Mouse (Mus musculus): ENCODE measurements around the gene Mast3. TPM values are rescaled to one million over a fixed set of nuclear protein-coding genes. Genes with fewer than 3 reads are reported as not detected.

The Mast3 gene
- polyA plus RNA-seq, 1 experiment from 2014 or later = 5.0 TPM

DNA sequence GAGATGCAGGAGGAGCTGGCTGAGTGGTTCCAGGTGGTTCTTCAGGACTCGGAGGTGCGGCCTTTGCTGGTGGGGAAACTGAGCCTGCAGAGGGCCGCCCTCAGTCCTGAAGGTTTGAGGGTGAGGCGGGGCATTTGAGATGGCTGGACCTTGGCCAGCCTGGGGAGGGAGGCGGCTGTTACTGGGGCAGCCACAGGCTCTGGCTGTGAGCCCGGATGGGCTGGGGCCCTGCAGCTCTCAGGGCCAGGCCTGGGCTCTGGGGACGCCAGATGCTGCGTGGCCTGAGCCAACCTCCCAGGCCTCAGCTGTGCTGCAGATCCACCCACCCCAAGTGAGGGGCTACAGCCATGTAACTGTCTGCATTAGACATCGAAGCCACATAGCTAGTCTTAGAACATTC, 31.0 kb downstream of the Mast3 start:
- peak overlapping the region; percentile 29; the same call in 1 of the 2 replicates for H3K9ac ChIP-seq
- peak overlapping the region; percentile 13; the same call in 1 of the 2 replicates for H3K4me2 ChIP-seq
- 34% methylated on average over 9 of the region's 9 CpGs for WGBS
- H3K4me3 ChIP-seq = no peak overlapping the region
- no peaks in the 10 kb centered on the region for H3K9me3 ChIP-seq (replicated peaks)
- peaks cover 34% of the 10 kb centered on the region for H3K36me3 ChIP-seq
- H3K27me3 ChIP-seq = no peaks in the 10 kb centered on the region
- 0 out of 2 replicates have a peak, but pooled peaks have one; percentile 13 for ATAC-seq (replicated peaks; ENCODE audit: insufficient number of reproducible peaks, insufficient read depth, low FRiP score, low read depth)
- H3K27ac ChIP-seq = peak overlapping the region; percentile 75
- H3K4me1 ChIP-seq (replicated peaks) = peaks cover 49% of the 10 kb centered on the region

DNA sequence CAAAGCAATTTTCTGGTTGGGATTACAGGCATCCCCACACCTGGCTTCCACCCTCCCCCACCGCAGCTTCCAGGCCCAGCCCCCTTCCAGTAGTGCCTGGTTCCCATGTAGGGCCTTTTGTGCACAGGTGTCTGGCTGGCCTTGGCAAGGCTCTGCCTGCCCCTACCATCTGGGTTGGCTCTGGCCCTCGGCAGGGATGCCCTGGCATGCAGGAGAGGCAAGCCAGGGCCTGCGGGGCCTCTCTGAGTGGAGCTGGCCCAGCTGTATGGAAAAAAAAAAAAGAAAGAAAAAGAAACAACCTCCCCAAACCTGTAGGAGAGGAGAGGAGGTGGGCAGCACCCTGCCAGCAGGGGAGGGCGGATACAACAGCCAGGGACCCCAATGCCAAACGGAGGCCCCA, 31.4 kb downstream of the Mast3 start:
- H3K36me3 ChIP-seq = peaks cover 36% of the 10 kb centered on the region
- no peak for ATAC-seq (replicated peaks; ENCODE audit: insufficient number of reproducible peaks, insufficient read depth, low FRiP score, low read depth)
- H3K4me3 ChIP-seq = no peak overlapping the region
- 0 out of 2 replicates have a peak overlapping the region, but pooled peaks have one; percentile 6 for H3K9ac ChIP-seq
- H3K27ac ChIP-seq = peak overlapping the region; percentile 75
- H3K4me1 ChIP-seq (replicated peaks) = peaks cover 46% of the 10 kb centered on the region
- no peaks in the 10 kb centered on the region for H3K27me3 ChIP-seq
- no peaks in the 10 kb centered on the region for H3K9me3 ChIP-seq (replicated peaks)
- peak overlapping the region; percentile 13; the same call in 1 of the 2 replicates for H3K4me2 ChIP-seq
- 73% methylated on average over 5 of the region's 5 CpGs for WGBS

DNA sequence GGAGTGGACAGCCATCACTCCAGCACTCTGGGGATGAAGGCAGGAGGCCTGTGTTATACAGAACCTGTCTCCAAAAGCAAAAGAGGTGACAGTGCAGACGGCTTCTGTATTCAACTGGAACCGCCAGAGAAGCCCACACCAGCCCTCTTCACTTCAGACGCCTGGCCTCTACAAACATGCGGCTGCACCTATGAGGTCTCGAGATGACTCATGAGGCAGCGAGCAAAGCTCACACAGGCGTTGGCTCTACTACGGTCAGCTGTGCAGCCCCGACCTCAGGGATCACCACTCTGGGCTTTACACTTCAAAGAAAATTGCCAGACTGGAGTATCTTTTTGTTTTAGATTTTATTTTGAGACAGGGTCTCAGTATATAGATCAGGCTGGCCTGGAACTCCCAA, 32.0 kb downstream of the Mast3 start:
- no peak overlapping the region for H3K9ac ChIP-seq
- H3K4me1 ChIP-seq (replicated peaks) = peaks cover 41% of the 10 kb centered on the region
- no peaks in the 10 kb centered on the region for H3K9me3 ChIP-seq (replicated peaks)
- H3K36me3 ChIP-seq = peaks cover 39% of the 10 kb centered on the region
- no peak overlapping the region for H3K4me3 ChIP-seq
- no peaks in the 10 kb centered on the region for H3K27me3 ChIP-seq
- ATAC-seq (replicated peaks; ENCODE audit: insufficient number of reproducible peaks, insufficient read depth, low FRiP score, low read depth) = no peak
- no peak overlapping the region for H3K4me2 ChIP-seq
- 77% methylated on average over 9 of the region's 9 CpGs for WGBS
- no peak overlapping the region for H3K27ac ChIP-seq

DNA sequence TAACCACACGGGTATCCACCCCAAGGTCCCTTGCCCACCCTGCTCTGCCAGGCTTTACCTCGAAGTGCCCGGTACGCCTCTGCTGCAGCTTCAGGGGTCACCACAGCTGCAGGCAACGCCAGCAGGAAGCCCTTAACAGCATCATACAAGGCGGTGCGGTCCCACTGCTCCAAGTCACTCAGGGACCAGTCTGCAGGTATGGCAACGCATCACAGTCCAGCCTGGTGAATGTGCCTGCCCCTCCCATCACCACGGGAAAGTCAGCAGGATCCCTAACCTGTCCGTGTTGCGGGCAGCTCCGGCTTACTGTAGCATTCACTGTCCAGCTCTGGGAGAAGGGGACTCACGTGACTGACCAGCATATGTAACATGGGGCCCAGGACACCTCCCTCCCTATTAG, 32.8 kb downstream of the Mast3 start:
- Histone ChIP-seq H3K9ac (no peak overlapping the region), H3K4me2 (no peak overlapping the region), H3K9me3 (replicated peaks) (no peaks in the 10 kb centered on the region), H3K4me3 (no peak overlapping the region), H3K27ac (no peak overlapping the region), H3K27me3 (no peaks in the 10 kb centered on the region), H3K4me1 (replicated peaks) (peaks cover 38% of the 10 kb centered on the region), H3K36me3 (peaks cover 39% of the 10 kb centered on the region)
- no peak for ATAC-seq (replicated peaks; ENCODE audit: insufficient number of reproducible peaks, insufficient read depth, low FRiP score, low read depth)
- 93% methylated on average over 13 of the region's 13 CpGs for WGBS

DNA sequence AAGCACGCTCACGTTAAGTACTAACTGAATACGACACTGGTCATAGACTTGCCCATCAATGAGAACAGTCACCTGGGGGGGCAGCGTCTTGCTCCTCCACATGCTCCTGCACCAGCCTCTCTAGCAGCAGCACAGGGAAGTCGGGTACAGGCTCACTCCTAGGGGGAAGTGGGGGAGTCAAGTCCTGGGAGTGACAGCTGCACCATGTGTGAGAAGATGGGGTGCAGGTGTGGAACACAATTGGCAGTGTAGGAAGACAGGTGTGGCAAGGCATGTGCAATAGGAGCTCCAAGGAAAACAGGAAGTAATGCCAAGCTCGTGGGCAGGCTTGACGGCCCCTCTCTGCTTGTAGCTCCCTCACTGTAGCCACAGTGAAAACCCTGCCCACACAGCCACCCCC, 33.6 kb downstream of the Mast3 start:
- Histone ChIP-seq H3K4me2 (no peak overlapping the region), H3K27me3 (no peaks in the 10 kb centered on the region), H3K9ac (no peak overlapping the region), H3K4me1 (replicated peaks) (peaks cover 46% of the 10 kb centered on the region), H3K36me3 (peaks cover 39% of the 10 kb centered on the region), H3K4me3 (no peak overlapping the region), H3K27ac (no peak overlapping the region), H3K9me3 (replicated peaks) (no peaks in the 10 kb centered on the region)
- ATAC-seq (replicated peaks; ENCODE audit: insufficient number of reproducible peaks, insufficient read depth, low FRiP score, low read depth) = no peak
- 80% methylated on average over 7 of the region's 7 CpGs for WGBS

DNA sequence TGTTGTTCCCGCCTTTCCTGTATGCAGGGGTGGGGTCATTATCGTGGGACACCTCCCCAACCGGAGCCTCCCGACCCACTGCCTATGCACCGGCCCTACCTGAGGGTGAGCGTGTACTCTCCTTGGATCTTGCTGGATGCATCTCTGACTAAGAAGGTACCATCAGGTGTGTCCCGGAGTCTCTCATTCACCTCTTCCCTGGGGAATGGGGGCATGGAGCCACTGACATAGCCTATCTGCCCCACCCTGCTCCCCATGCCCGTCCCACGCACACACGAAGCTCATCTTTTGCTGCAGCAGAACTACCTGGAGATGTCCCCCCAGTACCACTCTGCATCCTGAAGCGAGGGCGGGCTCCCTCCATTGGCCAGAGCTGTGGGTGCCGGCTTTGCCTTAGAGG, 34.1 kb downstream of the Mast3 start:
- Histone ChIP-seq H3K4me1 (replicated peaks) (peaks cover 46% of the 10 kb centered on the region), H3K27ac (no peak overlapping the region), H3K36me3 (peaks cover 39% of the 10 kb centered on the region), H3K9me3 (replicated peaks) (no peaks in the 10 kb centered on the region), H3K4me3 (no peak overlapping the region), H3K9ac (no peak overlapping the region), H3K4me2 (no peak overlapping the region), H3K27me3 (no peaks in the 10 kb centered on the region)
- 95% methylated on average over 13 of the region's 13 CpGs for WGBS
- no peak for ATAC-seq (replicated peaks; ENCODE audit: insufficient number of reproducible peaks, insufficient read depth, low FRiP score, low read depth)

DNA sequence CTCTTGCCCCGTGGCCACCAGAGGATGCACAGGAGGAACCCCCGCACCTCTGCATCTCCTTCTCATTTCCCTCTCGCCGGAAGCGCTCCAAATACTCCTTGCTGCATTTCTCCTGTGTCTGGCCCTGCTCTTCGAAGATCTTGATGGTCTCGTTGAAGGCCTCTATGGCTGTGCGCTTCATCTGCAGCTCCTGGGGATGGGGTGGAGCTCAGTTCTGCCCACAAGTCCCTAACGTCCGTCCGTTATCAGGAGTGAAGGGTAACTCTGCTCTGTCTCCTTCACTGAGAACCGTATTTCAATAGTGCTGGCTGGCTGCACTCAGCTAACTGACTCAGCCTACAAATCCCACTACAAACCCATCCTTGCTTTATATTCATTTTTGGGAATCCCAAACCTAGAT, 35.0 kb downstream of the Mast3 start:
- H3K4me2 ChIP-seq = no peak overlapping the region
- WGBS = 69% methylated on average over 12 of the region's 12 CpGs
- H3K9ac ChIP-seq = no peak overlapping the region
- H3K27me3 ChIP-seq = no peaks in the 10 kb centered on the region
- H3K4me3 ChIP-seq = no peak overlapping the region
- H3K9me3 ChIP-seq (replicated peaks) = no peaks in the 10 kb centered on the region
- peaks cover 42% of the 10 kb centered on the region for H3K4me1 ChIP-seq (replicated peaks)
- no peak for ATAC-seq (replicated peaks; ENCODE audit: insufficient number of reproducible peaks, insufficient read depth, low FRiP score, low read depth)
- H3K36me3 ChIP-seq = peaks cover 39% of the 10 kb centered on the region
- H3K27ac ChIP-seq = no peak overlapping the region

DNA sequence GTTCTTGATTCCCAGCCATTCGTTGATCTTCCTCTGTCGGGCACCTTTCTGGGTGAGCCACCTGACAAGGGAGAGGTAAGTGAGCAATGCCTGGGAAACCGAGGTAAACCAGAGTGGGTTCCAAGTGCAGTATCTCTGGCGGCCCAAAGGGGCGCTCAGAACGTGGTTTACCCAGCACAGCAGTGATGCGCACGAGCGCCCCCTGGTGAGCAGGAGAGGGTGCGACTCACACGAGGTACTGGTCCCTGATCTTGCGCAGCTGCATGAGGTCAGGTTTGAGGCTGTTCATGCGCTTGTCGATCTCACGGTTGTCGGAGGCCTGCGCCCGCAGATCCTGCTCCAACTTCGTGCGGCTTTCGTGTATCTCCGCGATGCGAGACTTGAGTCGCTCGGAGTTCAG, 35.5 kb downstream of the Mast3 start:
- Histone ChIP-seq H3K9me3 (replicated peaks) (no peaks in the 10 kb centered on the region), H3K4me2 (no peak overlapping the region), H3K27ac (no peak overlapping the region), H3K4me3 (no peak overlapping the region), H3K27me3 (no peaks in the 10 kb centered on the region), H3K9ac (no peak overlapping the region), H3K4me1 (replicated peaks) (peaks cover 37% of the 10 kb centered on the region), H3K36me3 (peaks cover 38% of the 10 kb centered on the region)
- 4% methylated on average over 26 of the region's 26 CpGs for WGBS
- ATAC-seq (replicated peaks; ENCODE audit: insufficient number of reproducible peaks, insufficient read depth, low FRiP score, low read depth) = peak; percentile 47

DNA sequence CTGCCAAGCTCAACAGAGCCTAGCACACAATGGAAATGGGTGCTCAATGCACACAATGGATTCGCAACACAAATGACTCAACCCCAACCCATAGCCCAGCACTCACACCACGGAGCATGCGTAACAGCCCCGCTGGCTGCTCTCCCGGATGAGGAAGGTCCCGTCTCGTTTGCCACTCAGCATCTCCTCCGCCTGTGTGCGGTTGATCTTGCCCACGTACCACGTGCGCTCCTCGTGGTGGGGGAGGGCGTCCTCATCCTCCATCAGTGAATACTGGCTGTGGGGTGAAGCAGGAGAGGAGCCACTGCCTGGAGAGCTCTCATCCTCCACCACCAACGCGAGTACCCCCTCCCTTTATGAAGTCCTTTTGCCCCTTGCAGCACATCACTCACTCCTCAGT, 35.9 kb downstream of the Mast3 start:
- Histone ChIP-seq H3K36me3 (peaks cover 35% of the 10 kb centered on the region), H3K4me2 (no peak overlapping the region), H3K9ac (no peak overlapping the region), H3K4me3 (no peak overlapping the region), H3K27me3 (no peaks in the 10 kb centered on the region), H3K4me1 (replicated peaks) (peaks cover 33% of the 10 kb centered on the region), H3K9me3 (replicated peaks) (no peaks in the 10 kb centered on the region), H3K27ac (no peak overlapping the region)
- no peak for ATAC-seq (replicated peaks; ENCODE audit: insufficient number of reproducible peaks, insufficient read depth, low FRiP score, low read depth)
- WGBS = 78% methylated on average over 16 of the region's 16 CpGs

DNA sequence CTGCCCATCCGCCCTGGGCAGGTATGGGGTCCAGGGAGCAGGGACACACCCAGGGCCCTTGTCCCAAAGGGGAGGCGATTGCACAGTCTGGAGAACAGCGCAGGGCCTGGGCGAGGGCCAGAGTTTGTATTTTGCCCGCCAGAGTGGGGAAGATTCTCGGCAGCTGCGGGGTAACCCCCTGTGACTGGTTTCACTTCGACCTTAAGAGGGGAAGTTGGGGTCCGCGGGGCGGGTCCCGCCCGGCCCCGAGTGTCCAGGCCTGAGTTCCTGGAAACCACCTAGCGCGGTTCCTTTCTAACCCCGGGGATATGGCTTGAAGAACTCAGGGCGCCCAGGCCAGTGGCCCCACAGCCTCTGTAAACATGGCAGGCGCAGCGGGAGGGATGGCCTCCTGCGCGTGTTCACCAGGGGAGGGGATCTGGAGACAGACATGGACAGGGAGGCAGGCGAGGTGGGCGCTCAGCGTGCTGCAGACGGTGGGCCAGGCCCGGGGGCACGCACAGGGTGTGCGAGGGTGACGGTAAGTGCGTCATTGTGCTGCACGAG, 36.5 kb downstream of the Mast3 start:
- H3K27ac ChIP-seq = no peak overlapping the region
- H3K4me1 ChIP-seq (replicated peaks) = peaks cover 27% of the 10 kb centered on the region
- no peak overlapping the region for H3K4me2 ChIP-seq
- H3K36me3 ChIP-seq = peaks cover 35% of the 10 kb centered on the region
- H3K9ac ChIP-seq = no peak overlapping the region
- no peak for ATAC-seq (replicated peaks; ENCODE audit: insufficient number of reproducible peaks, insufficient read depth, low FRiP score, low read depth)
- H3K27me3 ChIP-seq = no peaks in the 10 kb centered on the region
- WGBS = 89% methylated on average over 32 of the region's 32 CpGs
- H3K9me3 ChIP-seq (replicated peaks) = no peaks in the 10 kb centered on the region
- H3K4me3 ChIP-seq = no peak overlapping the region

DNA sequence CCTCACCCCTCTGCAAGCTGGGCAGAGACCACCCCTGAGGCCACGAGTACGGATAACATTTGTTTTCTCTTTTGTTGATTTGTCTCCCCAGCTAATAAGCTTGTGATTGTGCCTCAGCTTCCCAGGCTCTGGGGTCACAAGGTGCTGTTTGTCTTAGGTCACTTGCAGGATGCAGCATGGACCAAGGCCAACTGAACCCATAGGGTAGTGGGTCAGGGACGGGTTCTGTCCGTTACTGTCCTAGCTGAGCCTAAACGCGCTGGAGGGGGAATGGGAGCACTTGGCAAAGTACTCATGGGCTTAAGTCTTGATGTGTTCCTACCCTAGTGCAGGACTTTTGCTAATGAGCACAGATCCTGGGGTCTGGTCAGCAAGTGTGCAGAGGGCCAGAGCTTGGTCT, 37.4 kb downstream of the Mast3 start:
- H3K4me3 ChIP-seq = no peak overlapping the region
- no peaks in the 10 kb centered on the region for H3K9me3 ChIP-seq (replicated peaks)
- no peaks in the 10 kb centered on the region for H3K27me3 ChIP-seq
- peaks cover 35% of the 10 kb centered on the region for H3K36me3 ChIP-seq
- 77% methylated on average over 6 of the region's 6 CpGs for WGBS
- H3K9ac ChIP-seq = no peak overlapping the region
- H3K27ac ChIP-seq = no peak overlapping the region
- H3K4me2 ChIP-seq = 0 out of 2 replicates have a peak overlapping the region, but pooled peaks have one; percentile 11
- ATAC-seq (replicated peaks; ENCODE audit: insufficient number of reproducible peaks, insufficient read depth, low FRiP score, low read depth) = no peak
- peaks cover 24% of the 10 kb centered on the region for H3K4me1 ChIP-seq (replicated peaks)
